Mouse (Mus musculus) liver, adult (tissue): ENCODE measurements around the gene Vwce.

ENCODE experiments used
- GATA4 ChIP-seq: IDR thresholded peaks from 2 replicates; pipeline ENCODE4 v1.6.1; 2014; ENCODE audit warnings: mild to moderate bottlenecking, low read length; ENCODE audit not compliant: insufficient replicate concordance

The Vwce gene

DNA sequence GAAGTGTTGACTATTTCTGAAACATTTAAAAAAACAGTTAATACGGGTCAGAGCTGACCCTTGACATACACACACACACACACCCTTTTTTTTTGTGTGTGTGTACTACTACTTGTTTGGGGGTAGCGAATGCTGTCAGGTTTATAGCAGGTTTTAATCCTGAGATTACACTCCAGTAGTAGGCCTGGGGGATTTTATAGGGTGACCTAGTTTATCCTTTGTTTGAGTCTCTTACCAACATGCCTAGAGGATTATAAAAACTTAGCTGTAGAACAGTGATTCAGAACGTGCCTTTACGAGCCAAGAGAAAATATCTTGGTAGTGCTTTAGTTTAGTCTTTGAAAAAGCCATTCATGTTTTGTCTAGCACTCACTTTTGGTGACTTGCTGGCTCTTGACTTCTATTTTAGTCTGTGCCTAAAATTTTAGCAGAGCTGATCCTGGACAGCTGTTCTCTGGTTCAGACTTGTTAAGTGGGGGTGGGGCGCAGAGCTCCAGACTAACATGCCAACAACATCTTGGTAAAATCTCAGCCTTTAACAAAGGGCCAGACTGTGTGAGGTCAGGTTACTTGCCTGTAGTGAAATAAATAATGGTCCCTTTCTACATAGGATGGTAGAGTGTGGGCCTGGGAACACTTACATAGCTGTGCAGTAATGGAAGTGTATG is 25.3 kb upstream of the Vwce start:
- TF ChIP-seq GATA4: no peak

DNA sequence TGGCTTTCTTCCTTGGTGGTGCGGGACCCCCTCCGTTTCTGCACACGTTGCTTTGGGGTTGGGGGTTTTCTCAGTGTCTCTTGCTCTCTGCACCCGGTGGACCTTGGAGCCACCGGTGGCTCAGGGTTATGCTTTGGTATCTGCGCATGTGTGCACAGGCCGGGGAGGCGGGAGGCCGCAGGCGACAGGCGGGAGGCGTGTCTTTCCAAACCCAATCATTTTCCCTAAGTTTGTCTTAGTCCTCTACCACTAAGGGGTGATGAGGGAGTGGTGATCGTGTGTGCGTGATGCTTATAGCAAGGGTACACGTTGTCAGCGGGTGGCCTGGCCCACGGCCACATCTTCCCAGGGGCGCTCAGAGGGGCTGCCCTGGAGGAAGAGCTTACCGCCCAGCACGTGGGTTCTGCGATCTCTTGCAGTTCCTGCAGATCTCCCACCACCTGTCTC is 882 bp downstream of the Vwce start:
- TF ChIP-seq GATA4: no peak

DNA sequence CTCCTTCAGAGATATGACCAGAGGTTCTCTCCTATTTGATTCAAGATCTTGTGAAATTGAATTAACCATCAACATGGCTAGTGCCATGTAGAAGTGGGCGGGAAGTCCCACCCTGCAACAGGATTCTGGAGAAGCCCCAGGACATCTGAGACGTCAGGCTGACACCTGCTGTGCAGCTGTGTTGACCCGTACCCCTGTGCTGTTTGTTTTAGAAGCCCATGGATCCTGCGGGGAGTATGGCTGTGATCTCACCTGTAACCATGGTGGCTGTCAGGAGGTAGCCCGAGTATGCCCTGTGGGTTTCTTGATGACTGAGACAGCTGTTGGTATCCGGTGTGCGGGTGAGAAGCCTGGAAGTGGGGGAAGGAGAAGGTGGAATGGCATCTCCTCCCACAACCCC is 3.8 kb downstream of the Vwce start:
- TF ChIP-seq GATA4: no peak

DNA sequence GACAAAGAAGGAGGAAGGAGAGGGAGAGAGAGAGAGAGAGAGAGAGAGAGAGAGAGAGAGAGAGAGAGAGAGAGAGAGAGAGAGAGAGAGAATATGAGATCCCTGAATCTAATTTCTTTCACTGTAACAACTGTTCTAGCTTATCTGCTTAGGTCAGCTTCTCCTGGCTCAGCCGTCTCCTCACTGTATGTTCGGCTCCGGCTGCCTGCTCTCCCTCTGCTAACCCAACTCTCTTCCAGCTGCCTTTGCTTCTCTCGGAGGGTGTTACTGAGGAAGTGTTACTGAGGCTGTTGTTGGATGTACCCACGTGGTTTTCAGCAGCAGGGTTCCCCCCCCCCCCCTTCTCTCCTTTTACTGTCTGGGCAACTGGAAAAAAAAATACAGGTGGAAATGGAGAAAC is 6.1 kb downstream of the Vwce start:
- TF ChIP-seq GATA4: no peak

DNA sequence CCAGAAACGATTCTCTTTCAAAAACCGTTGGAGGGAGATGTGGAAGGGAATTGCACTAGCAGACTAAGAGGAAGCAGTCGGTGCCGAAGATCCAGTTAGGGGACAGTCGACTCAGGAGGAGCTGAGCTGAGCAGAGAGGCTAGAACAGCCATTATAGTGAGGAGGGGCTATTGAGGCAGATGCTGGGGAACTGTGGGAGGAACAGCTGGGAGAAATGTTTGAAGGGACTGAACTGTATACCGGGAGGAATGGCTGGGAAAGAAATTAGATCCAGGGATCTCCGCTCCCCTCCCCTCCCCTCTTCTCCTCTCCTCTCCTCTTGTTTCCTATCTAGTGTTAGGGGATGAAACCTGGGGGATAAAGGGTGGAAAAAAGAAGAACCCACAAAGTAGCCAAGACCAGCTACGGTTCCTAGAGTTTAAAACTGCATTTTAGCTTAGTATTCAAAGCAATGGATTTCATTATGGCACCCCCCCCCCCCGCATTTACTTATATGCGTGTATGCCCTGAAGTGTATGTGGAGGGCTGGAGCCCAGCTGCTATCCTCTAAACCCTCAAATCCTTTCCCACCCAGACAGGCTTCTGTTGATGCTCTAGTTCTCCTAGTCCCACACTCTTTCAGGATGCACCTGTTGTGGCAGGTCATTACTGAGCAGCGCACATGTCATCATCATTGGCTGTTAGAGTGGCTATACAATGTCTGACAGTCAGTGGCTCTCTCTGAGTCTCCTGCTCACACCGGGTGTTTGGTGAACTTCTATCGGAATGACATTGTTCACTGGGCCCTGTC is 6.8 kb downstream of the Vwce start:
- no peak for TF ChIP-seq GATA4

DNA sequence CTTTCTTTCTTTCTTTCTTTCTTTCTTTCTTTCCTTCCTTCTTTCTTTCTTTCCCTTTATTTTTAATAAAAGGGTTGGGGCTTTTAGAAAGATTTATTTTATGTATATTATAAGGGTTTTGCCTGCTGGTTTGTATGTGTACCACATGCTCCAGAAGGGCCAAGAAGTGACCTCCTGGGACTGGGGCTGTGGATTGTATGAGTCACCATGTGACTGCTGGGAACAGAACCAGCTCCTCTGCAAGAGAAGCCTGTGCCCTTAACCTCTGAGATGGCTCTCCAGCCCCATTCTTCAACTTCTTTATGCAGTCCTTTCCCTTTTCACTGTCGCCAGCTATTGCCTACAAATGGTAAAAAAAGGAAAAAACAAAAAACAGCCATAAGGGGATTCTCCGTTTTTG is 11.6 kb downstream of the Vwce start:
- TF ChIP-seq GATA4: no peak

DNA sequence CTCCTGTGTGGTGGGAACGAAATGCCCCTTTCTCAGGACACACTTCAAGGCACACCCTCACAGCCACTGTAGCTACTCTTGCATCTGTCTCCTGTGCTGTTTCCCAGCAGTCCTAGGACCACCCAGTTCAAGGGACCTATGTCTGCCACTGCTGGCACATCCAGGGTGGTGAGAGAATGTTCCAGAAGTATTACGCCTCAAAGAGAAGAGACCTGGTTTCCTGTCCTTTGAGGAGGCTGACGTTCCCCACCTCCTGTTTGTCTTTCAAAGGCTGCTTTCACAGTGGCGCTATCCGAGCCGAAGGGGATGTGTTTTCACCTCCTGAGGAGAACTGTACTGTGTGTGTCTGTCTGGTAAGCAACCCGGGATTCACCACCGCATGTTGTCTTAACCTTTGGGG is 14.1 kb downstream of the Vwce start:
- no peak for TF ChIP-seq GATA4

DNA sequence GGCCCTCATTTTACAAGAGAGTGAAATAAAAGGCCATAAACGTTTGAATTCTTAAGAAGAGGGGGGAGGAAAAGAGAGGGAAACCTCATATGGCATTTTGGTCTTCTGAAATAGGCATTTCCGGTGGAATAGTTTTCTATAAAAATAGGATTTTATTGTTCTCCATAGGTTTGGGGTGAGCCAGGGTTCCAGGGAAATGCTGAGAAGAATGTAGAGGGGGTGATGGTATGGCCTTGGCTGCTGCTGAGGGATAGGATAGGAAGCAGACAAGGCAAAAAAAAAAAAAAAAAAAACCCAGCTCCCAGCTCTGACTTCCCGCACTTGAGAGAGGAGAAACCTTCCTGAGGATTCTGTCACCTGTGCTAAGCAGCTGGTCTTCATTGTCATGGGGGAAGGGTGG is 22.0 kb downstream of the Vwce start:
- no peak for TF ChIP-seq GATA4

DNA sequence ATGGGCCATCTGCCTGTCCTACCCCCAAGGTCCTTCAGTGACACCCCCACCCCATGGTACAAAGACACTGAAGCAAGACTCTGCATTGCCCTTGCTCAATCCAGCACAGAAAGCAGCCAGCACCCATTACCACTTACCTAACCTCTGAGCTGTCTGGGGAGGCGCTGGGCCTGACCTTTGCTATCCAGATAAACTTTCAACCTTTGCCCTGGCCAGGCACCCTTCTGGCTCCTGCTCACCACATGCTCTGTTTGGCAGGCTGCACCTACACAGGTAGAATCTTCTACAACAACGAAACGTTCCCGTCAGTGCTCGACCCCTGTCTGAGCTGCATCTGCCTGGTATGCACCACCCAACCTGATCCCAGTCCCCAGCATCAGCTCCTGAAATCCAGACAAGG is 23.7 kb downstream of the Vwce start:
- TF ChIP-seq GATA4: peak; percentile 87; the same call in 1 of the 2 replicates

DNA sequence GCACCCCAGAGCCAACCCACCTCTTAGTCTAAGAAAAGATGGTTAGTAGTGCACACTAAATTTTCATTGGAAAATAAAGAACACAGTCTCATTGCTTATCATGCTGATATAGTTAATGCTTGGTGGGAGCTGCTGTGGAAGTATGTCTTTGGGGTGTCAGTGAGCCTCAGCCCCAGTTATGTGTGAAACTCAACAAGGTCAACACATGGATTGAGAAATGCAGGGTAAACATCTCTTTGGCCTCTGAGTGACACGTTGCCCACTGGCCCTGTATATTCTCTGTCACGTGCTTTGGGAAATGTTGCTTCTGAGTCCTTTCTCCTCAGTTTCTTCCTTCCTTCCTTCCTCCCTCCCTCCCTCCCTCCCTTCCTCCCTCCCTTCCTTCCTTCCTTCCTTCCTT is 24.4 kb downstream of the Vwce start:
- TF ChIP-seq GATA4: no peak

DNA sequence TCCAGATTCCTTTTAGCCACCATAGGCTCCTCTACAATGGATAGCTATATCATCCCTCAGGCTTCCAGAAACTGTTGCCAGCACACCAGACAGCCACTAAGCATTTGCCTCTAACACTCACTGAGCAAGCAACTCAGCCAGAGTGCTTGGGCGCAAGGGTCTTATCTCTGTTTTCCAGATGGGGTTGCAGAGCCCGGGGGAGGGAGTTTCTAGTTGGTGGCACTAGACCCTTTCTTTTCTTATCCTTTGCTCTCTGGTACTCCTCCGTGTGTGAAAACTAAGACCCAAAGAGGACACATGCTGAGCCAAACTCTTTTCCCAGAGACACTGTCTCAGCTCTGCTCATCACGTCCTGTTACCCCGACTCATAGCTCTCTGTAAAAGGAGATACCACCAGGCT is 27.4 kb downstream of the Vwce start:
- TF ChIP-seq GATA4: no peak

DNA sequence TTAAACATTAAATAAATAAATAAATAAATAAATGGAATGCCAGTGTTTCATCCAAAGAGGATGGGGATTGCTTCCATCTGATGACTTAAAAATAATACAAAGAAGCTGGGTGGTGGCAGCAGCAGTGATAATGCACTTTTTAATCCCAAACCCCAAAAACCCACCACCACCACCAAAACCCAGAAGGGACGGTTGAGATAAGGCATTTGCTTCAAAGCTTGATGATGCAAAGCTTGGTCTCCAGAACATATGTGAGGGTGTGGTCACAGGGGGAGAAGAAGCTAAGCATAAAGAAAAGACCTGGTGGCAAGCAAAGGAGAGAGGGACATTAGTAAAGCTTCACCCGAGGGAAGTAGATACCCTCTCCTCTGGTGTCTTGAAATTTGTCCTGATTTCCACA is 27.9 kb downstream of the Vwce start:
- TF ChIP-seq GATA4: no peak

DNA sequence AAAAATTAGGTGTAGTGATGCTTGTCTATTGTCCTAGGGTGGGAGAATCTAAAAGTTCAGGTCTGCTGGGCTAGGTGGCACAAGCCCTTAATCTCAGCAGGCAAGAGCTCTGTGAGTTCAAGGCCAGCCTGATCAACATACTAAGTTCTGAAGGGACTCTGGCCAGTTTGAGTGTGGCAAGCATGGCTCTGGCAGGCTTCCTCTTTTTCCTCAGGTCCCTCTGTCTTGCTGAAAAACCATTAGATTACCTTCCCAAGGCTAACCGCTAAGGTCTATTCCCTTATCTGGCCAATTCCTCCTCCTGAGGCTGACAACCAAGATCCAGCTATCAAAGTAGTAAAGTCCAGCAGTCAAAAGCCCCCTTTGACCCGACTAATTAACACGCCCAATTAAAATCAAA is 28.7 kb downstream of the Vwce start:
- TF ChIP-seq GATA4: no peak

DNA sequence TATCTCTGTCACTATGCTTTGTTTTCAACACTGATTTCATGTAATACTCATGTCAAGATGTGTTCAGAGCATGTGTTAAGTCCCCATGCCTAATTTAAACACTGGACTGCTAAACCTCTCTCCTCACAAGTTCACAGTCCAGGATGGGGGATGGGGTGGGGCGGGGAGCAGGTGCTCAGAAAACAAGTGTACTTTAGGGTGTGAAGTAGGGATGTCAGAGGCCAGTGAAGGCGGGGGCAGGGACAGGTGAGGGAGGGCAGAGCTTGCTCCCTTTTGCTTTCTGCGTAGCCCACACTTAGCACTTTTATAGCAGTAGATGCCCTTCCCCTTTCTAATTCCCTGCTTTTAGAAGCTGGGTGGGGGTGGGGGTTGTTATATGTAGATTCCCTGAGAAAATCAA is 31.1 kb downstream of the Vwce start:
- no peak for TF ChIP-seq GATA4

DNA sequence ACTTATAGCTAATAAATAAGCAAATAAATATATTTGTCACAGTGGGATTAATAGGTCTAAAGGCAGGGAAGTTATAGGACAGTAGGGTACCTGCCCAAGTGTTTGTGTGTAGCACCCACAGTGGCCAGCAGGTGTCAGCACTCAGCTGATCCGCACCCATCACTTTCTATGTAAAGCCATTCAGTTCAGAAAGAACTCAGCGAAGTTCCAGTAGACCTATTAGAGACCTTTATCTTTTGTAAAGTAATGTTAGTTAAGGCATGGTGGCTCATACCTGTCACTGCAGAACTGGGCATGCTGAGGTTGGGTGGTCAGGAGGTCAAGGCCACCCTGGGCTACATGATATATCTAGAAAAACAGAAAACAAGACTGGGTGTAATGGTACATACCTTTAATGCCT is 31.5 kb downstream of the Vwce start:
- no peak for TF ChIP-seq GATA4

DNA sequence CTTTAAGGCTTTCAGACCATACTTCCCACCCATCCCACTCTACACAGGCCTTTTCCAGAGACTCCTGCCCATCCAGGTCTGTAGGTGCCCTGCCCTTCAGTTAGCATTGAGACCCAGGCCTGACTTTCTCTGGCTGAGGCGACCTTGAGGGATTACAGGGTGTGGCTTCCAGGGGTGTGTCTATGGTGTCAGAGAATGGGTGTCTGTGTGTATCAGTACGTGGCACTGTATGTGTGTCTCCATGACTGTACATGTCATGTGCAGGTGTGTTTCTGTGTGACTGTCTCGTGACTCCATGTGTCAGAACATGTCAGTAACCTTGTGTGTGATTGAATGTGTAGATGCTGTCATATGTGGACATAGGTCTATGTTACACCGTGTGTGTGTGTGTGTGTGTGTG is 37.3 kb downstream of the Vwce start:
- no peak for TF ChIP-seq GATA4
